Mouse (Mus musculus) kidney, postnatal 4 days (tissue): ENCODE measurements at regions not wholly inside any gene's neighbourhood (a gene's known extent, or its start where the extent isn't known, plus 50 kb on each side); places are given as distances from the start of the nearest gene placed in this dataset.

ENCODE experiments used
- DNase-seq, 2 experiments: peaks; one replicate each; pipeline ENCODE4 v3.0.0; 2021; ENCODE audit warnings: mixed read lengths in 2 of 2

GRCm38 (mm10) chr4:29135685-29136385 is 322.9 kb downstream of the Epha7 start:
- DNase-seq, result no peak

GRCm38 (mm10) chr4:29138771-29139301 is 325.9 kb downstream of the Epha7 start:
- DNase-seq, result no peak

- DNase-seq, result no peak
Measured at GRCm38 (mm10) chr4:29143415-29143814, 330.5 kb downstream of the Epha7 start.

- DNase-seq, result no peak
Measured at GRCm38 (mm10) chr4:29145242-29145641, 332.3 kb downstream of the Epha7 start.

- no peak for DNase-seq
Measured at GRCm38 (mm10) chr4:29152134-29152867, 339.4 kb downstream of the Epha7 start.

- DNase-seq, result no peak
Measured at GRCm38 (mm10) chr4:29182494-29182893, 369.6 kb downstream of the Epha7 start.

GRCm38 (mm10) chr4:29183411-29183810 is 370.5 kb downstream of the Epha7 start:
- DNase-seq, result no peak

GRCm38 (mm10) chr4:29183818-29184217 is 370.9 kb downstream of the Epha7 start:
- no peak for DNase-seq

- DNase-seq, result no peak
Measured at GRCm38 (mm10) chr4:29200976-29201375, 388.0 kb downstream of the Epha7 start.
